Mouse (Mus musculus): Measurements from ENCODE around the gene Jazf1. TPM values are rescaled to one million over a fixed set of nuclear protein-coding genes. Genes with fewer than 3 reads are reported as not detected.

Jazf1 gene
- total RNA-seq, 1 experiment, result 1.2 TPM

DNA sequence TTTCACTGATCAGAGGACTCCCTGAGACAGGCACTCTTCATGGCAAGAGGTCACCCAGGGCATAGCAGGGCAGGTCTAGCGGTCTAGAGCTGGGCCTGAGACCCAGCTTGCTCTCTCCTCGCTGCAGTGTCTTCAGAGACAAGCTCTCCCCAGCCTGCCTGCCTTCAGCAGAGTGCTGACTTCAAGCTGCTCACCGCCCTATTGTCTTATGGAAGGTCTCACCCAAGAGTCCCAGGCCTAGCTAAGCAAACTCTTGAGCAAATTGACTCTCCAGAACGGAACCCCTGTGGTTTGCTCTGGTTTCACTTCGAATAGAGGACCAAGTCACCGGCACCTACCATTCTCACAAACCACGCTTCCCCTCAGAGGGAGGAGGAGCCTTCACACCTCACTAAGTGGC is 103.1 kb downstream of the Jazf1 start:
- Histone ChIP-seq H3K36me3 (ENCODE audit: control insufficient read depth, insufficient read depth, low read length, poor library complexity, severe bottlenecking) (no peaks in the 10 kb centered on the region), H3K9ac (ENCODE audit: insufficient read depth, low read depth, low read length, poor library complexity, severe bottlenecking) (no peak overlapping the region), H3K9me3 (ENCODE audit: control insufficient read depth, insufficient read depth, low read depth, low read length) (no peaks in the 10 kb centered on the region), H3K4me1 (ENCODE audit: control insufficient read depth in 2 of 2, insufficient read depth in 2 of 2, low read length in 2 of 2, poor library complexity in 1 of 2) (0 out of 4 replicates have a peak, but pooled peaks cover 0 to 2% of the 10 kb centered on the region in 2 experiments), H3K4me3 (ENCODE audit: insufficient read depth in 1 of 2, low read depth in 1 of 2, low read length in 2 of 2, poor library complexity in 1 of 2, severe bottlenecking in 1 of 2) (no peak overlapping the region), H3K27ac (ENCODE audit: insufficient read depth, low read depth, low read length, poor library complexity, severe bottlenecking) (no peak overlapping the region)
- in situ Hi-C loops (cut with MboI; ENCODE audit: low sequenced_read_pairs in 2 of 2, unreplicated experiment in 2 of 2), result no loop called here
- TF ChIP-seq HCFC1 (IDR thresholded peaks at IDR 0.05; ENCODE audit: borderline replicate concordance, insufficient read depth, low read length) (no peak), CHD2 (IDR thresholded peaks at IDR 0.05; ENCODE audit: low read depth, low read length) (no peak), ZC3H11A (IDR thresholded peaks at IDR 0.05; ENCODE audit: borderline replicate concordance, low read depth, low read length) (no peak), ZNF384 (IDR thresholded peaks at IDR 0.05; ENCODE audit: low read depth, low read length) (no peak), MAFK (IDR thresholded peaks at IDR 0.05; ENCODE audit: insufficient read depth, low read depth, low read length) (no peak)
- DNase-seq (ENCODE audit: low read depth, low spot score), result no peak

- Histone ChIP-seq H3K4me1 (ENCODE audit: control insufficient read depth in 2 of 2, insufficient read depth in 2 of 2, low read length in 2 of 2, poor library complexity in 1 of 2) (0 out of 4 replicates have a peak, but pooled peaks cover 0 to 2% of the 10 kb centered on the region in 2 experiments), H3K27ac (ENCODE audit: insufficient read depth, low read depth, low read length, poor library complexity, severe bottlenecking) (no peak overlapping the region), H3K4me3 (ENCODE audit: insufficient read depth in 1 of 2, low read depth in 1 of 2, low read length in 2 of 2, poor library complexity in 1 of 2, severe bottlenecking in 1 of 2) (no peak overlapping the region), H3K36me3 (ENCODE audit: control insufficient read depth, insufficient read depth, low read length, poor library complexity, severe bottlenecking) (no peaks in the 10 kb centered on the region), H3K9ac (ENCODE audit: insufficient read depth, low read depth, low read length, poor library complexity, severe bottlenecking) (no peak overlapping the region), H3K9me3 (ENCODE audit: control insufficient read depth, insufficient read depth, low read depth, low read length) (no peaks in the 10 kb centered on the region)
- in situ Hi-C loops (cut with MboI; ENCODE audit: low sequenced_read_pairs in 2 of 2, unreplicated experiment in 2 of 2), result no loop called here
- DNase-seq (ENCODE audit: low read depth, low spot score), result no peak
- no peak for TF ChIP-seq CHD2 (IDR thresholded peaks at IDR 0.05; ENCODE audit: low read depth, low read length)
- no peak for TF ChIP-seq ZNF384 (IDR thresholded peaks at IDR 0.05; ENCODE audit: low read depth, low read length)
- TF ChIP-seq HCFC1 (IDR thresholded peaks at IDR 0.05; ENCODE audit: borderline replicate concordance, insufficient read depth, low read length), result no peak
- no peak for TF ChIP-seq MAFK (IDR thresholded peaks at IDR 0.05; ENCODE audit: insufficient read depth, low read depth, low read length)
- no peak for TF ChIP-seq ZC3H11A (IDR thresholded peaks at IDR 0.05; ENCODE audit: borderline replicate concordance, low read depth, low read length)
Observed at GRCm38 (mm10) chr6:52963840-52964690, 104.4 kb downstream of the Jazf1 start.

- no peak for DNase-seq (ENCODE audit: low read depth, low spot score)
- Histone ChIP-seq H3K4me3 (ENCODE audit: insufficient read depth in 1 of 2, low read depth in 1 of 2, low read length in 2 of 2, poor library complexity in 1 of 2, severe bottlenecking in 1 of 2) (no peak overlapping the region), H3K9me3 (ENCODE audit: control insufficient read depth, insufficient read depth, low read depth, low read length) (no peaks in the 10 kb centered on the region), H3K4me1 (ENCODE audit: control insufficient read depth in 2 of 2, insufficient read depth in 2 of 2, low read length in 2 of 2, poor library complexity in 1 of 2) (0 out of 4 replicates have a peak, but pooled peaks cover 0 to 2% of the 10 kb centered on the region in 2 experiments), H3K36me3 (ENCODE audit: control insufficient read depth, insufficient read depth, low read length, poor library complexity, severe bottlenecking) (no peaks in the 10 kb centered on the region), H3K9ac (ENCODE audit: insufficient read depth, low read depth, low read length, poor library complexity, severe bottlenecking) (no peak overlapping the region), H3K27ac (ENCODE audit: insufficient read depth, low read depth, low read length, poor library complexity, severe bottlenecking) (no peak overlapping the region)
- in situ Hi-C loops (cut with MboI; ENCODE audit: low sequenced_read_pairs in 2 of 2, unreplicated experiment in 2 of 2), result no loop called here
- no peak for TF ChIP-seq CHD2 (IDR thresholded peaks at IDR 0.05; ENCODE audit: low read depth, low read length)
- TF ChIP-seq ZC3H11A (IDR thresholded peaks at IDR 0.05; ENCODE audit: borderline replicate concordance, low read depth, low read length), result no peak
- no peak for TF ChIP-seq ZNF384 (IDR thresholded peaks at IDR 0.05; ENCODE audit: low read depth, low read length)
- TF ChIP-seq MAFK (IDR thresholded peaks at IDR 0.05; ENCODE audit: insufficient read depth, low read depth, low read length), result no peak
- TF ChIP-seq HCFC1 (IDR thresholded peaks at IDR 0.05; ENCODE audit: borderline replicate concordance, insufficient read depth, low read length), result no peak
Observed at GRCm38 (mm10) chr6:52963430-52963732, 105.0 kb downstream of the Jazf1 start.

DNA sequence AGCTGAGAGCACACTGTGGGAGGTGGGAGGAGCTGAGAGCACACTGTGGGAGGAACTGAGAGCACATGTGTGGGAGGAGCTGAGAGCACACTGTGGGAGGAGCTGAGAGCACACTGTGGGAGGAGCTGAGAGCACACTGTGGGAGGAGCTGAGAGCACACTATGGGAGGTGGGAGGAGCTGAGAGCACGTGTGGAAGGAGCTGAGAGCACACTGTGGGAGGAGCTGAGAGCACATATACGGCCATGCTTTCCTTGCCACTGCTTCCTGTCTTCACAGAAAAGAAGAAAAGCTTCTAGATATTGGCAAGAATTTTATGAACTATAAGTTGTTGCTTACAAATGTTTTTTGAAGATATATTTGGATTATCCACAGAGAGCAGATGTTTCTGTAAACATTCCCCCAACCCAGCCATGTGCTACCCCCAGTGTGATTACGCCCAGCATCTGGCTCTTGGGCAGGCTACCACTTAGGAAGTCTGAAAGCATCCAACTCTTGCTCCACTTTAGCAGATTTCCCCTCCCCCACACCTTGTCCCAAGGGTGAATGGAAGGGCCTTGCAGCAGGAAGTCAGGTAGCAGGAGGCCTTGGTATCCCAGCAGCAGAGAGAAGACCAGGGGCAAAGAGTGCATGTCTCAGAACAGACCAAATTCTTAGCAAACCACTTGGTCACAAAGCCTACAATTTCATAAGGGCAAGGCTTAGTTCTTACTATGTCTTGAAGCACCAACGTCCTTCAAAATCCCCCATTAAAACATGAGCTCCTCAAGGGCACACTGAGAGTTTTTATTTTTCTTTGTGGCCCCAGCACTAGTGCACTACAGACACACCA is 105.6 kb downstream of the Jazf1 start:
- Histone ChIP-seq H3K9ac (ENCODE audit: insufficient read depth, low read depth, low read length, poor library complexity, severe bottlenecking) (no peak overlapping the region), H3K36me3 (ENCODE audit: control insufficient read depth, insufficient read depth, low read length, poor library complexity, severe bottlenecking) (no peaks in the 10 kb centered on the region), H3K4me3 (ENCODE audit: insufficient read depth in 1 of 2, low read depth in 1 of 2, low read length in 2 of 2, poor library complexity in 1 of 2, severe bottlenecking in 1 of 2) (no peak overlapping the region), H3K9me3 (ENCODE audit: control insufficient read depth, insufficient read depth, low read depth, low read length) (no peaks in the 10 kb centered on the region), H3K4me1 (ENCODE audit: control insufficient read depth in 2 of 2, insufficient read depth in 2 of 2, low read length in 2 of 2, poor library complexity in 1 of 2) (0 out of 4 replicates have a peak, but pooled peaks cover 0 to 2% of the 10 kb centered on the region in 2 experiments), H3K27ac (ENCODE audit: insufficient read depth, low read depth, low read length, poor library complexity, severe bottlenecking) (no peak overlapping the region)
- no peak for DNase-seq (ENCODE audit: low read depth, low spot score)
- TF ChIP-seq ZC3H11A (IDR thresholded peaks at IDR 0.05; ENCODE audit: borderline replicate concordance, low read depth, low read length) (no peak), ZNF384 (IDR thresholded peaks at IDR 0.05; ENCODE audit: low read depth, low read length) (no peak)
- in situ Hi-C loops (cut with MboI; ENCODE audit: low sequenced_read_pairs in 2 of 2, unreplicated experiment in 2 of 2), result no loop called here
